Mouse (Mus musculus): ENCODE measurements around the gene Hspg2. TPM values are rescaled to one million over a fixed set of nuclear protein-coding genes. Genes with fewer than 3 reads are reported as not detected.
"Not testable (repeated sequence)": the region's sequence is repeated elsewhere in the genome, so short reads cannot be mapped to it uniquely, and the experiment has no call there.

Gene Hspg2
- 52.0 and 56.3 TPM in 2 replicates for polyA plus RNA-seq (2015; fragmentation: Nextera tagmentation; extraction: Ambion mirVana)

DNA sequence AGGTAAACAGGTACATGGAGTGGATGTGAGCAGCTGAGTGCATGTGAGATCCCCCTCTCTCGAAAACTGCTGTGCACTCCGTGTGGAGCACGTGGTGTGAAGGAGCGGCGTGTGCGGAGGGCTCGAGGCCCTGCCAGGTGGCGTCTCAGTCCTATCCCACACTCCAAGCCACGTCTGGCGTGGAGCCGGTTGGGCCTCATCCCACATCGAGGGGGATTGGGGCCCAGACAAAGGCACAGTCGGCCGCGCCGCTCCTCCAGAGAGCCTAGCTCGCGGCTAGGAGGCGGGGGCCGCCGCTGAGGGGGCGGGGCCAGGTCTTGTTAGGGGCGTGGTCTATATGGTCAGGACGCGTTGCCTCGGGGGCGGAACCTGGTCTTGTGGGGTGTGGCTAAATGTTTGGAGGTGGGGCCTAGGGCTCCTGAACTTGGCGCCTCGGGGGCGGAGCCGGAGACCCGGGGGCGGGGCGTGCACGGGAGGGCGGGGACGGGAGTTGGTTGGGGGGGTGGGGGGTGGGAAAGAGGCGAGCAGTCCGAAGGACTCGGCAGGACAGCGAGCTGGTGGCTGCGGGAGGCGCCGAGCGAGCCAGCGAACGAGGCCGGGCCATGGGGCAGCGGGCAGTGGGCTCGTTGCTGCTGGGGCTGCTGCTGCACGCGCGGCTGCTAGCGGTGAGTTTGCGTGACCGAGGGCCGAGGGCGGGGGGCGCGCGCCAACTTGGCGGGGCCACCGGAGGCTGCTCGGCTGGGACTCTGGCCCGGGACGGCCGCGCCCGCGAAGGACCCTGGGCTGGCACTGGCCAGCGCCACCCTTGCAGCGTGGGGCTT, at the start of gene Hspg2:
Hspg2 (plus strand) TSS at position 510 of the 821 bp plus-strand sequence.
- Histone ChIP-seq H3K4me3 (ENCODE audit: low read length) (peak within 1 kb of the TSS; percentile 72), H3K27me3 (ENCODE audit: control insufficient read depth, insufficient read depth, low read length) (no peaks in the 10 kb centered on the region), H3K4me1 (ENCODE audit: control insufficient read depth, insufficient read depth, low read length) (peaks cover 59% of the 10 kb centered on the region), H3K27ac (ENCODE audit: low read length) (peak within 1 kb of the TSS; percentile 84), H3K9ac (ENCODE audit: low read length) (peak within 1 kb of the TSS; percentile 96), H3K36me3 (ENCODE audit: control insufficient read depth, insufficient read depth) (no peaks in the 10 kb centered on the region), H3K4me2 (ENCODE audit: low read depth, low read length) (peak within 1 kb of the TSS; percentile 82), H3K9me3 (replicated peaks; ENCODE audit: control insufficient read depth, low read length) (no peaks in the 10 kb centered on the region)
- ATAC-seq (replicated peaks; ENCODE audit: extremely low read depth, insufficient read depth, low FRiP score) = peak; percentile 86
- WGBS = 1% methylated on average over 70 of the region's 72 CpGs

- ATAC-seq (replicated peaks; ENCODE audit: extremely low read depth, insufficient read depth, low FRiP score) = no peak
- H3K9me3 ChIP-seq (replicated peaks; ENCODE audit: control insufficient read depth, low read length) = no peaks in the 10 kb centered on the region
- no peak within 1 kb of the TSS for H3K4me2 ChIP-seq (ENCODE audit: low read depth, low read length)
- H3K36me3 ChIP-seq (ENCODE audit: control insufficient read depth, insufficient read depth) = no peaks in the 10 kb centered on the region
- 61% methylated on average over 4 of the region's 4 CpGs for WGBS
- H3K4me1 ChIP-seq (ENCODE audit: control insufficient read depth, insufficient read depth, low read length) = no peaks in the 10 kb centered on the region
- no peak within 1 kb of the TSS for H3K27ac ChIP-seq (ENCODE audit: low read length)
- no peaks in the 10 kb centered on the region for H3K27me3 ChIP-seq (ENCODE audit: control insufficient read depth, insufficient read depth, low read length)
- H3K4me3 ChIP-seq (ENCODE audit: low read length) = no peak within 1 kb of the TSS
- no peak within 1 kb of the TSS for H3K9ac ChIP-seq (ENCODE audit: low read length)
Observed at GRCm38 (mm10) chr4:137430502-137430901, 38.1 kb upstream of the Hspg2 start, which contains the start of gene Cela3b. Cela3b (minus strand) TSS chr4:137430540.

- H3K4me2 ChIP-seq (ENCODE audit: low read depth, low read length); H3K4me1 ChIP-seq (ENCODE audit: control insufficient read depth, insufficient read depth, low read length); H3K9ac ChIP-seq (ENCODE audit: low read length); H3K36me3 ChIP-seq (ENCODE audit: control insufficient read depth, insufficient read depth); H3K9me3 ChIP-seq (replicated peaks; ENCODE audit: control insufficient read depth, low read length); H3K4me3 ChIP-seq (ENCODE audit: low read length); H3K27me3 ChIP-seq (ENCODE audit: control insufficient read depth, insufficient read depth, low read length): not testable (repeated sequence)
- 39% methylated on average over 10 of the region's 10 CpGs for WGBS
- H3K27ac ChIP-seq (ENCODE audit: low read length) = peak overlapping the region; percentile 23
- ATAC-seq (replicated peaks; ENCODE audit: extremely low read depth, insufficient read depth, low FRiP score) = peak; percentile 59
Observed at GRCm38 (mm10) chr4:137432700-137433550, 35.6 kb upstream of the Hspg2 start.

DNA sequence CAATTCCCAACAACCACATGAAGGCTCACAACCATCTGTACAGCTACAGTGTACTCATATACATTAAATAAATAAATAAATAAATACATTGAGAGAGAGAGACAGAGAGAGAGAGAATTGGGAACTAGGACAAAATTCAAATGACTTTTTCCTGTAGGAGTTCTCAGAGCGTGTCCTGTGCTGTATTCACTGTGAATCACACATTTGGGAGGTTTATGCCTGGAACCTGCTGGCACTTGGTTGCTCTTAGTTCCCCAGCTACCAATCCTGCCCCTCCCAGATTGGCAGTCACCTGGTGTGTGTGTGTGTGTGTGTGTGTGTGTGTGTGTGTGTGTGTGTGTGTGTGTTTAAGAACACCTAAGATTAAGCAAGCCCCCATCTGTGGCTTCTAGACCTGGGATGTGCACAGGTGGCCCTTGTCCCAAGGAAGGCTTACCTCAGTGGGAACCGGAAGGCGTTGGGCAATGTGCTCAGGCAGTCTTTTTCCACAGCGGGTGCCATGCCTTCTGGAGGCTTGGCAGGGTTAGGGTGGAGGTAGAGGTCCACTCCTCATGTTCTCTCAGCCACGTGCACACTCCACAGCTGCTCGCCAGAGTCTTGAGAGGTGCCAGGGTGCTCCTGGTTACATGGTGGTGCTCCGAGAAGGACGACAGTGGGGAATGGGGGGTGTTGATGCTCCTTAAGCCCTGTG, 31.4 kb upstream of the Hspg2 start:
- Histone ChIP-seq H3K9me3 (replicated peaks; ENCODE audit: control insufficient read depth, low read length) (0 out of 2 replicates have a peak, but pooled peaks cover 2% of the 10 kb centered on the region), H3K9ac (ENCODE audit: low read length) (no peak overlapping the region), H3K4me3 (ENCODE audit: low read length) (no peak overlapping the region), H3K27ac (ENCODE audit: low read length) (no peak overlapping the region), H3K4me2 (ENCODE audit: low read depth, low read length) (no peak overlapping the region), H3K27me3 (ENCODE audit: control insufficient read depth, insufficient read depth, low read length) (no peaks in the 10 kb centered on the region), H3K36me3 (ENCODE audit: control insufficient read depth, insufficient read depth) (no peaks in the 10 kb centered on the region), H3K4me1 (ENCODE audit: control insufficient read depth, insufficient read depth, low read length) (no peaks in the 10 kb centered on the region)
- WGBS = 92% methylated on average over 8 of the region's 8 CpGs
- ATAC-seq (replicated peaks; ENCODE audit: extremely low read depth, insufficient read depth, low FRiP score) = no peak

GRCm38 (mm10) chr4:137438842-137439241, 29.7 kb upstream of the Hspg2 start:
- WGBS = 77% methylated on average over 8 of the region's 8 CpGs
- no peak for ATAC-seq (replicated peaks; ENCODE audit: extremely low read depth, insufficient read depth, low FRiP score)
- H3K9ac ChIP-seq (ENCODE audit: low read length) = no peak overlapping the region
- no peaks in the 10 kb centered on the region for H3K36me3 ChIP-seq (ENCODE audit: control insufficient read depth, insufficient read depth)
- 0 out of 2 replicates have a peak, but pooled peaks cover 2% of the 10 kb centered on the region for H3K9me3 ChIP-seq (replicated peaks; ENCODE audit: control insufficient read depth, low read length)
- H3K4me1 ChIP-seq (ENCODE audit: control insufficient read depth, insufficient read depth, low read length) = no peaks in the 10 kb centered on the region
- no peak overlapping the region for H3K27ac ChIP-seq (ENCODE audit: low read length)
- no peak overlapping the region for H3K4me2 ChIP-seq (ENCODE audit: low read depth, low read length)
- no peaks in the 10 kb centered on the region for H3K27me3 ChIP-seq (ENCODE audit: control insufficient read depth, insufficient read depth, low read length)
- H3K4me3 ChIP-seq (ENCODE audit: low read length) = no peak overlapping the region

DNA sequence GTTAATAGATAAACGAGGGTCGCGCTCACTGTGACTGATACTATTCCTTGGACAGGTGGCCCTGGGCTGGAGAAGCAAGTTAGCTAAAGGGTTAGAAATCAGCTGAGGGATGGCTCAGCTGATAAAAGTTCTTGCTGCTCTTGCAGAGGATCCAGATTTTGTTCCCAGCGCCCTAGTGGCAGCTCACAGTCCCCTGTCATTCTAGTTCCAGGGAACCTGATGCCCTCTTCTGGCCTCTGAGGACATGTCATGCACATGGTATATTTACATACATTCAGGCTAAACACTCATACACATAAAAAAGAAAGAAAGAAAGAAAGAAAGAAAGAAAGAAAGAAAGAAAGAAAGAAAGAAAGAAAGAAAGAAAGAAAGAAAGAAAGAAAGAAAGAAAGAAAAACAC, 27.2 kb upstream of the Hspg2 start:
- WGBS = 84% methylated on average over 4 of the region's 4 CpGs
- H3K27me3 ChIP-seq (ENCODE audit: control insufficient read depth, insufficient read depth, low read length) = no peaks in the 10 kb centered on the region
- no peaks in the 10 kb centered on the region for H3K4me1 ChIP-seq (ENCODE audit: control insufficient read depth, insufficient read depth, low read length)
- no peak for ATAC-seq (replicated peaks; ENCODE audit: extremely low read depth, insufficient read depth, low FRiP score)
- no peak overlapping the region for H3K27ac ChIP-seq (ENCODE audit: low read length)
- no peak overlapping the region for H3K4me2 ChIP-seq (ENCODE audit: low read depth, low read length)
- no peak overlapping the region for H3K4me3 ChIP-seq (ENCODE audit: low read length)
- no peaks in the 10 kb centered on the region for H3K36me3 ChIP-seq (ENCODE audit: control insufficient read depth, insufficient read depth)
- no peak overlapping the region for H3K9ac ChIP-seq (ENCODE audit: low read length)
- H3K9me3 ChIP-seq (replicated peaks; ENCODE audit: control insufficient read depth, low read length) = 0 out of 2 replicates have a peak, but pooled peaks cover 2% of the 10 kb centered on the region

DNA sequence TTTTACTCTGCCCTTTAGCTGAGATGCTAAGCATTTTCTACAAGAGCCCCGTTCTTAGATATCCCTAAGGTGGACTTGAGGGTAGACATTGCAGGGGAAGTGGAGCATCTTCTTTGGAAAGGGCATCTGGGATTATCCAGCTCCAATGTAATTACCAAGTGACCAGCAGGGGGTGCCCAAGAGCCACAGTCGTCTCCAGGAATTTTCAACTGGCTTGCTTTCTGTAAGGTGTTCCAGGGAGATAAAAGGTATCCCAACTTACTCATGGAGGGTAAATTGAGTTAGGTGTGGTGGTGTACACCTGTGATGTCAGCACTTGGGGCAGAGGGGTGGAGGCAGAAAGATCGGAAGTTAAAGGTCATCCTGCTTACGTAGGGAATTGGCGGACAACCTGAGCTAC, 24.9 kb upstream of the Hspg2 start:
- peaks cover 12% of the 10 kb centered on the region for H3K4me1 ChIP-seq (ENCODE audit: control insufficient read depth, insufficient read depth, low read length)
- H3K27me3 ChIP-seq (ENCODE audit: control insufficient read depth, insufficient read depth, low read length) = no peaks in the 10 kb centered on the region
- 23% methylated on average over 5 of the region's 5 CpGs for WGBS
- H3K4me2 ChIP-seq (ENCODE audit: low read depth, low read length) = no peak overlapping the region
- no peak for ATAC-seq (replicated peaks; ENCODE audit: extremely low read depth, insufficient read depth, low FRiP score)
- no peak overlapping the region for H3K27ac ChIP-seq (ENCODE audit: low read length)
- no peak overlapping the region for H3K4me3 ChIP-seq (ENCODE audit: low read length)
- H3K9ac ChIP-seq (ENCODE audit: low read length) = no peak overlapping the region
- 0 out of 2 replicates have a peak, but pooled peaks cover 2% of the 10 kb centered on the region for H3K9me3 ChIP-seq (replicated peaks; ENCODE audit: control insufficient read depth, low read length)
- no peaks in the 10 kb centered on the region for H3K36me3 ChIP-seq (ENCODE audit: control insufficient read depth, insufficient read depth)

GRCm38 (mm10) chr4:137445881-137446280, 22.7 kb upstream of the Hspg2 start:
- no peak overlapping the region for H3K27ac ChIP-seq (ENCODE audit: low read length)
- 0 out of 2 replicates have a peak, but pooled peaks cover 2% of the 10 kb centered on the region for H3K9me3 ChIP-seq (replicated peaks; ENCODE audit: control insufficient read depth, low read length)
- H3K36me3 ChIP-seq (ENCODE audit: control insufficient read depth, insufficient read depth) = no peaks in the 10 kb centered on the region
- no peaks in the 10 kb centered on the region for H3K27me3 ChIP-seq (ENCODE audit: control insufficient read depth, insufficient read depth, low read length)
- WGBS = 91% methylated on average over 4 of the region's 4 CpGs
- no peak for ATAC-seq (replicated peaks; ENCODE audit: extremely low read depth, insufficient read depth, low FRiP score)
- H3K4me1 ChIP-seq (ENCODE audit: control insufficient read depth, insufficient read depth, low read length) = peaks cover 26% of the 10 kb centered on the region
- H3K4me2 ChIP-seq (ENCODE audit: low read depth, low read length) = no peak overlapping the region
- H3K9ac ChIP-seq (ENCODE audit: low read length) = no peak overlapping the region
- H3K4me3 ChIP-seq (ENCODE audit: low read length) = no peak overlapping the region

Measured in heart, embryonic 16.5 days (tissue).